Mouse (Mus musculus) MEL (cell line): ENCODE data around the gene Btnl6.

Source experiments
- CHD1 ChIP-seq: IDR thresholded peaks from 2 replicates; pipeline ENCODE4 v1.6.1; 2012; ENCODE audit warnings: low read depth, mild to moderate bottlenecking, inconsistent platforms, low read length, improper control_type of control experiment
- CTCF ChIP-seq, 3 experiments: IDR thresholded peaks in 2 of 3; conservative IDR thresholded peaks in 1 of 3; 2 replicates each; pipeline ENCODE4 v1.5.1; 2011 to 2012; ENCODE audit warnings: low read length in 3 of 3, low read depth in 2 of 3, mild to moderate bottlenecking in 2 of 3, improper control_type of control experiment in 1 of 3, inconsistent platforms in 1 of 3, mixed read lengths in 1 of 3, moderate library complexity in 1 of 3; ENCODE audit not compliant: control insufficient read depth in 1 of 3, insufficient read depth in 1 of 3, poor library complexity in 1 of 3, severe bottlenecking in 1 of 3
- E2F4 ChIP-seq: IDR thresholded peaks from 2 replicates; pipeline ENCODE4 v1.6.1; 2011; ENCODE audit warnings: low read depth, low read length, improper control_type of control experiment, borderline replicate concordance
- EP300 ChIP-seq, 2 experiments: IDR thresholded peaks; 2 replicates each; pipeline ENCODE4 v1.6.1; 2011; ENCODE audit warnings: improper control_type of control experiment in 2 of 2, low read length in 2 of 2, low read depth in 1 of 2, mild to moderate bottlenecking in 1 of 2
- GABPA ChIP-seq: IDR thresholded peaks from 2 replicates; pipeline ENCODE4 v1.6.1; 2012; ENCODE audit warnings: low read depth, mild to moderate bottlenecking, inconsistent platforms, low read length, improper control_type of control experiment, moderate library complexity
- KAT2A ChIP-seq: conservative IDR thresholded peaks from 2 replicates; pipeline ENCODE4 v1.6.1; 2012; ENCODE audit warnings: low read depth, low read length, improper control_type of control experiment, inconsistent platforms
- MAFK ChIP-seq: IDR thresholded peaks from 2 replicates; pipeline ENCODE4 v1.6.1; 2011; ENCODE audit warnings: low read depth, mild to moderate bottlenecking, low read length, improper control_type of control experiment, borderline replicate concordance
- MXI1 ChIP-seq: IDR thresholded peaks from 2 replicates; pipeline ENCODE4 v1.6.1; 2011; ENCODE audit warnings: mild to moderate bottlenecking, low read depth, low read length, improper control_type of control experiment
- POLR2A ChIP-seq, 2 experiments: IDR thresholded peaks; 2 replicates each; pipeline ENCODE4 v1.6.1; 2011 to 2012; ENCODE audit warnings: low read length in 2 of 2, mild to moderate bottlenecking in 2 of 2, control low read depth in 1 of 2, improper control_type of control experiment in 1 of 2, low read depth in 1 of 2, moderate library complexity in 1 of 2; ENCODE audit not compliant: control insufficient read depth in 1 of 2, insufficient read depth in 1 of 2, poor library complexity in 1 of 2
- POLR2AphosphoS2 ChIP-seq: IDR thresholded peaks from 2 replicates; pipeline ENCODE4 v1.6.1; 2011; ENCODE audit warnings: low read length, improper control_type of control experiment
- SIN3A ChIP-seq: IDR thresholded peaks from 2 replicates; pipeline ENCODE4 v1.6.1; 2012; ENCODE audit warnings: low read length, improper control_type of control experiment, inconsistent platforms
- TCF12 ChIP-seq: IDR thresholded peaks from 2 replicates; pipeline ENCODE4 v1.6.1; 2014; ENCODE audit warnings: low read depth, mild to moderate bottlenecking, inconsistent platforms, low read length, improper control_type of control experiment, moderate library complexity
- ZC3H11A ChIP-seq: IDR thresholded peaks from 2 replicates; pipeline ENCODE4 v1.6.1; 2012; ENCODE audit warnings: low read depth, mild to moderate bottlenecking, inconsistent platforms, low read length, improper control_type of control experiment

GRCm38 (mm10) chr17:34555483-34555882 is 38.3 kb upstream of the Btnl6 start:
- peak; percentile 88 to 91 (median 89) for TF ChIP-seq CTCF (IDR thresholded peaks at IDR 0.05 in 2 of 3, conservative IDR thresholded peaks at IDR 0.05 in 1 of 3; ENCODE audit: control insufficient read depth in 1 of 3, insufficient read depth in 1 of 3, low read depth in 2 of 3, low read length in 3 of 3, poor library complexity in 1 of 3, severe bottlenecking in 1 of 3)
- TF ChIP-seq KAT2A = no peak
- TF ChIP-seq ZC3H11A = peak; percentile 60
- no peak for TF ChIP-seq EP300 (IDR thresholded peaks at IDR 0.05; ENCODE audit: low read depth in 1 of 2, low read length in 2 of 2)
- no peak for TF ChIP-seq SIN3A
- TF ChIP-seq POLR2A (IDR thresholded peaks at IDR 0.05; ENCODE audit: control insufficient read depth in 1 of 2, insufficient read depth in 1 of 2, low read depth in 1 of 2, low read length in 2 of 2, poor library complexity in 1 of 2) = no peak
- TF ChIP-seq E2F4 = no peak
- TF ChIP-seq CHD1 = no peak
- TF ChIP-seq MAFK = no peak
- TF ChIP-seq MXI1 = no peak
- TF ChIP-seq POLR2AphosphoS2 = no peak
- no peak for TF ChIP-seq TCF12
- no peak for TF ChIP-seq GABPA
